Mouse (Mus musculus): ENCODE measurements around the gene Nfatc3. TPM values are rescaled to one million over a fixed set of nuclear protein-coding genes. Genes with fewer than 3 reads are reported as not detected.

The Nfatc3 gene
- polyA plus RNA-seq (2012; rRNA removed; ENCODE audit: low replicate concordance): 29.5 and 59.1 TPM in 2 replicates

GRCm38 (mm10) chr8:106058731-106059612 lies at the start of gene Nfatc3:
TSS of gene Nfatc3 (plus strand) at chr8:106058840.

GRCm38 (mm10) chr8:106011643-106011986 lies 47.0 kb upstream of the Nfatc3 start, which contains the start of gene Ddx28:
TSS of gene Ddx28 (minus strand) at chr8:106011882.

GRCm38 (mm10) chr8:106136156-106137130 lies 77.8 kb downstream of the Nfatc3 start, which contains the start of gene Esrp2:
TSS of gene Esrp2 (minus strand) at chr8:106136974.

GRCm38 (mm10) chr8:106149801-106150652 lies 91.4 kb downstream of the Nfatc3 start, which contains the start of gene Pla2g15:
TSS of gene Pla2g15 (plus strand) at chr8:106150399.

GRCm38 (mm10) chr8:106168356-106169016 lies 109.8 kb downstream of the Nfatc3 start, which contains the start of gene Slc7a6:
TSS of gene Slc7a6 (plus strand) at chr8:106168857.

Other genes starting within 250 kb of the Nfatc3 start
- 30.2 and 35.5 TPM in 2 replicates for gene Ranbp10, start 231.5 kb upstream of the Nfatc3 start, polyA plus RNA-seq (2012; rRNA removed; ENCODE audit: low replicate concordance)
- gene Tsnaxip1, start 231.1 kb upstream of the Nfatc3 start, polyA plus RNA-seq (2012; rRNA removed; ENCODE audit: low replicate concordance): not detected in 2 replicates
- gene Cenpt, start 205.6 kb upstream of the Nfatc3 start, polyA plus RNA-seq (2012; rRNA removed; ENCODE audit: low replicate concordance): 13.7 and 18.8 TPM in 2 replicates
- 47.9 and 76.8 TPM in 2 replicates for gene Thap11, start 203.7 kb upstream of the Nfatc3 start, polyA plus RNA-seq (2012; rRNA removed; ENCODE audit: low replicate concordance)
- 16.7 and 34.9 TPM in 2 replicates for gene Nutf2, start 198.3 kb upstream of the Nfatc3 start, polyA plus RNA-seq (2012; rRNA removed; ENCODE audit: low replicate concordance)
- gene Edc4, start 178.0 kb upstream of the Nfatc3 start, polyA plus RNA-seq (2012; rRNA removed; ENCODE audit: low replicate concordance): 75.2 and 91.4 TPM in 2 replicates
- 2.1 and 5.6 TPM in 2 replicates for gene Nrn1l, start 165.3 kb upstream of the Nfatc3 start, polyA plus RNA-seq (2012; rRNA removed; ENCODE audit: low replicate concordance)
- gene Pskh1, start 158.4 kb upstream of the Nfatc3 start, polyA plus RNA-seq (2012; rRNA removed; ENCODE audit: low replicate concordance): 44.9 and 68.5 TPM in 2 replicates
- 3.0 and 3.2 TPM in 2 replicates for gene Ctrl, start 125.0 kb upstream of the Nfatc3 start, polyA plus RNA-seq (2012; rRNA removed; ENCODE audit: low replicate concordance)
- gene Psmb10, start 120.4 kb upstream of the Nfatc3 start, polyA plus RNA-seq (2012; rRNA removed; ENCODE audit: low replicate concordance): 155 and 284 TPM in 2 replicates
- 4.1 and 5.4 TPM in 2 replicates for gene Lcat, start 115.5 kb upstream of the Nfatc3 start, polyA plus RNA-seq (2012; rRNA removed; ENCODE audit: low replicate concordance)
- 43.9 and 52.9 TPM in 2 replicates for gene Slc12a4, start 92.7 kb upstream of the Nfatc3 start, polyA plus RNA-seq (2012; rRNA removed; ENCODE audit: low replicate concordance)
- 0.67 and 0.73 TPM in 2 replicates for gene Dpep3, start 79.4 kb upstream of the Nfatc3 start, polyA plus RNA-seq (2012; rRNA removed; ENCODE audit: low replicate concordance)
- 16.2 and 27.0 TPM in 2 replicates for gene Dus2, start 67.5 kb upstream of the Nfatc3 start, polyA plus RNA-seq (2012; rRNA removed; ENCODE audit: low replicate concordance)
- not detected in 2 replicates for gene Dpep2nb, start 52.9 kb upstream of the Nfatc3 start, polyA plus RNA-seq (2012; rRNA removed; ENCODE audit: low replicate concordance)
- 10.0 and 17.6 TPM in 2 replicates for gene Ddx28, start 47.0 kb upstream of the Nfatc3 start, polyA plus RNA-seq (2012; rRNA removed; ENCODE audit: low replicate concordance)
- 20.9 and 24.4 TPM in 2 replicates for gene Esrp2, start 78.1 kb downstream of the Nfatc3 start, polyA plus RNA-seq (2012; rRNA removed; ENCODE audit: low replicate concordance)
- gene Pla2g15, start 91.6 kb downstream of the Nfatc3 start, polyA plus RNA-seq (2012; rRNA removed; ENCODE audit: low replicate concordance): 25.3 and 27.1 TPM in 2 replicates
- gene Slc7a6, start 110.0 kb downstream of the Nfatc3 start, polyA plus RNA-seq (2012; rRNA removed; ENCODE audit: low replicate concordance): 30.1 and 60.5 TPM in 2 replicates
- gene Slc7a6os, start 152.1 kb downstream of the Nfatc3 start, polyA plus RNA-seq (2012; rRNA removed; ENCODE audit: low replicate concordance): 14.5 and 21.3 TPM in 2 replicates
- gene Prmt7, start 152.1 kb downstream of the Nfatc3 start, polyA plus RNA-seq (2012; rRNA removed; ENCODE audit: low replicate concordance): 20.5 and 30.4 TPM in 2 replicates